Mouse (Mus musculus) myocyte (in vitro differentiated cells): ENCODE measurements around the gene Arid1b.

ENCODE experiments used
- CEBPB ChIP-seq: IDR thresholded peaks from 2 replicates; pipeline ENCODE4 v1.6.1; 2011; ENCODE audit warnings: mild to moderate bottlenecking, moderate library complexity; ENCODE audit not compliant: poor library complexity, insufficient read depth, severe bottlenecking
- E2F4 ChIP-seq: IDR thresholded peaks from one replicate; pipeline ENCODE4 v1.6.1; 2011; ENCODE audit warnings: mild to moderate bottlenecking, control low read depth, moderate library complexity; ENCODE audit not compliant: insufficient read depth
- MYOD1 ChIP-seq, 3 experiments: IDR thresholded peaks; one replicate each; pipeline ENCODE4 v1.6.1; 2011; ENCODE audit warnings: control low read depth in 2 of 3, low read depth in 2 of 3, mild to moderate bottlenecking in 2 of 3, moderate library complexity in 1 of 3; ENCODE audit not compliant: insufficient read length in 2 of 3, control insufficient read depth in 1 of 3
- POLR2A ChIP-seq: IDR thresholded peaks from one replicate; pipeline ENCODE4 v1.6.1; 2011; ENCODE audit warnings: low read depth, mild to moderate bottlenecking, control low read depth, moderate library complexity; ENCODE audit not compliant: insufficient read length
- SRF ChIP-seq: IDR thresholded peaks from one replicate; pipeline ENCODE4 v1.6.1; 2011; ENCODE audit warnings: low read depth; ENCODE audit not compliant: control insufficient read depth, insufficient read length
- USF1 ChIP-seq: IDR thresholded peaks from one replicate; pipeline ENCODE4 v1.6.1; 2011; ENCODE audit warnings: low read depth, mild to moderate bottlenecking, control low read depth, moderate library complexity

DNA sequence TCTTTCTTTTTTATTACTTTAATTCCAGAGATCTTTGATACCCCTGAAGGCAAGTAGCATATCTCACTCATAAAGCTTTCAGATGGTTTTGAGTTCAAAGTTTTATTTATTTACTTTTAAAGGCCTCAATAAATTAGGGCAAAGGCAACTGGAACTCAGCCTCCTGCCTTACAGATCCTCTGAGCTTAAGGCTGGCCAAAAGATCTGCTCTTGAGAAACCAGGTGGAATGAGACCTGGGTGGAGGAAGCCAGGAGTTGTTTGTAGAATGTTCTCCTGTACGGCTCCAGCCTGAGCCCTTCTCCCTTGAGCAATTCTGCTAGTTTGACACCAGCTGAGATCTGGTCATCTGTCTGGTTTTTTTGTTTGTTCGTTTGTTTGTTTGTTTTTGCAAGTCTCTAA lies 46.7 kb upstream of the Arid1b start:
- TF ChIP-seq POLR2A, result no peak
- TF ChIP-seq SRF, result no peak
- no peak for TF ChIP-seq CEBPB
- no peak for TF ChIP-seq MYOD1 (IDR thresholded peaks at IDR 0.05; ENCODE audit: control insufficient read depth in 1 of 3, insufficient read length in 2 of 3, low read depth in 2 of 3)
- TF ChIP-seq E2F4, result no peak
- TF ChIP-seq USF1, result no peak
